Mouse (Mus musculus) embryonic facial prominence, embryonic 10.5 days (tissue): Measurements from ENCODE around the gene Kif6. TPM values are rescaled to one million over a fixed set of nuclear protein-coding genes. Genes with fewer than 3 reads are reported as not detected.

Experiments used
- DNase-seq: peaks from one replicate; pipeline ENCODE4 v3.0.0-alpha.2; 2017; ENCODE audit warnings: low spot score
- H3K27ac ChIP-seq: fragments of 300-500 bp; sonication (generic); replicated peaks from 2 replicates; pipeline ENCODE4 v1.5.1; 2016; ENCODE audit warnings: mild to moderate bottlenecking
- H3K27me3 ChIP-seq: fragments of 300-500 bp; sonication (generic); replicated peaks from 2 replicates; pipeline ENCODE4 v1.6.1; 2016; ENCODE audit warnings: low read depth, mild to moderate bottlenecking; ENCODE audit not compliant: poor library complexity, severe bottlenecking
- H3K36me3 ChIP-seq: fragments of 300-500 bp; sonication (generic); replicated peaks from 2 replicates; pipeline ENCODE4 v1.6.1; 2016; ENCODE audit warnings: mild to moderate bottlenecking, moderate library complexity
- H3K4me1 ChIP-seq: fragments of 300-500 bp; sonication (generic); 2 replicates; pipeline ENCODE4 v1.6.1; 2016
- H3K4me3 ChIP-seq: fragments of 300-500 bp; sonication (generic); 2 replicates; pipeline ENCODE4 v1.5.1; 2016; ENCODE audit warnings: mild to moderate bottlenecking, moderate library complexity
- H3K9me3 ChIP-seq: fragments of 300-500 bp; sonication (generic); 2 replicates; pipeline ENCODE4 v1.6.1; 2016; ENCODE audit warnings: mild to moderate bottlenecking
- WGBS: fragments of 180-500 bp; shearing (Covaris S2); methylation state at CpG from one replicate; pipeline ENCODE4 v1.1.7; 2016; 5-methylcytosine and 5-hydroxymethylcytosine counted together
- polyA plus RNA-seq: library from polyadenylated mRNA; unstranded; fragments of >200 nt; fragmentation: Nextera tagmentation; extraction: Ambion mirVana; gene quantifications from 2 replicates; pipeline ENCODE4 v1.2.1, GENCODE M21; 2016

Kif6 gene
- polyA plus RNA-seq, 1 experiment from 2014 or later, result 3.5 TPM

GRCm38 (mm10) chr17:49726206-49726605, 111.3 kb downstream of the Kif6 start:
- Histone ChIP-seq H3K27me3 (no peaks in the 10 kb centered on the region), H3K27ac (no peak overlapping the region), H3K36me3 (no peaks in the 10 kb centered on the region), H3K4me3 (no peak overlapping the region), H3K9me3 (no peaks in the 10 kb centered on the region), H3K4me1 (peaks cover 3% of the 10 kb centered on the region; the same call in 1 of the 2 replicates)
- no peak for DNase-seq
- WGBS, result 93% methylated on average over 2 of the region's 2 CpGs

GRCm38 (mm10) chr17:49726976-49727375, 112.0 kb downstream of the Kif6 start:
- WGBS, result 88% methylated on average over 4 of the region's 4 CpGs
- H3K27me3 ChIP-seq, result no peaks in the 10 kb centered on the region
- no peaks in the 10 kb centered on the region for H3K9me3 ChIP-seq
- peaks cover 3% of the 10 kb centered on the region; the same call in 1 of the 2 replicates for H3K4me1 ChIP-seq
- H3K36me3 ChIP-seq, result no peaks in the 10 kb centered on the region
- no peak overlapping the region for H3K4me3 ChIP-seq
- DNase-seq, result no peak
- no peak overlapping the region for H3K27ac ChIP-seq

- no peaks in the 10 kb centered on the region for H3K27me3 ChIP-seq
- no peaks in the 10 kb centered on the region for H3K9me3 ChIP-seq
- H3K4me1 ChIP-seq, result peaks cover 3% of the 10 kb centered on the region; the same call in 1 of the 2 replicates
- no peak overlapping the region for H3K27ac ChIP-seq
- no peak overlapping the region for H3K4me3 ChIP-seq
- DNase-seq, result no peak
- no peaks in the 10 kb centered on the region for H3K36me3 ChIP-seq
- 88% methylated on average over 5 of the region's 5 CpGs for WGBS
Observed at GRCm38 (mm10) chr17:49727428-49728045, 112.6 kb downstream of the Kif6 start.

GRCm38 (mm10) chr17:49729856-49730255, 114.9 kb downstream of the Kif6 start:
- Histone ChIP-seq H3K4me1 (peaks cover 3% of the 10 kb centered on the region; the same call in 1 of the 2 replicates), H3K4me3 (no peak overlapping the region), H3K27ac (no peak overlapping the region), H3K9me3 (no peaks in the 10 kb centered on the region), H3K36me3 (no peaks in the 10 kb centered on the region), H3K27me3 (no peaks in the 10 kb centered on the region)
- no peak for DNase-seq
- 91% methylated on average over 1 of the region's 1 CpGs for WGBS

- H3K36me3 ChIP-seq, result no peaks in the 10 kb centered on the region
- H3K4me3 ChIP-seq, result no peak overlapping the region
- H3K9me3 ChIP-seq, result no peaks in the 10 kb centered on the region
- H3K27me3 ChIP-seq, result no peaks in the 10 kb centered on the region
- peaks cover 3% of the 10 kb centered on the region; the same call in 1 of the 2 replicates for H3K4me1 ChIP-seq
- WGBS, result 92% methylated on average over 8 of the region's 8 CpGs
- no peak overlapping the region for H3K27ac ChIP-seq
- DNase-seq, result no peak
Observed at GRCm38 (mm10) chr17:49732706-49733105, 117.8 kb downstream of the Kif6 start.

- Histone ChIP-seq H3K4me3 (no peak overlapping the region), H3K4me1 (no peaks in the 10 kb centered on the region), H3K27ac (no peak overlapping the region), H3K27me3 (no peaks in the 10 kb centered on the region), H3K9me3 (no peaks in the 10 kb centered on the region), H3K36me3 (no peaks in the 10 kb centered on the region)
- no peak for DNase-seq
- WGBS, result 81% methylated on average over 6 of the region's 6 CpGs
Observed at GRCm38 (mm10) chr17:49734079-49734478, 119.1 kb downstream of the Kif6 start.

- 89% methylated on average over 2 of the region's 2 CpGs for WGBS
- DNase-seq, result no peak
- Histone ChIP-seq H3K4me3 (no peak overlapping the region), H3K36me3 (no peaks in the 10 kb centered on the region), H3K4me1 (no peaks in the 10 kb centered on the region), H3K27ac (no peak overlapping the region), H3K9me3 (no peaks in the 10 kb centered on the region), H3K27me3 (no peaks in the 10 kb centered on the region)
Observed at GRCm38 (mm10) chr17:49734776-49735175, 119.8 kb downstream of the Kif6 start.

- WGBS, result 73% methylated on average over 3 of the region's 3 CpGs
- no peak for DNase-seq
Observed at GRCm38 (mm10) chr17:49736364-49736763, 121.4 kb downstream of the Kif6 start.

GRCm38 (mm10) chr17:49737217-49737774, 122.4 kb downstream of the Kif6 start:
- Histone ChIP-seq H3K27ac (no peak overlapping the region), H3K36me3 (no peaks in the 10 kb centered on the region), H3K9me3 (no peaks in the 10 kb centered on the region), H3K4me1 (no peaks in the 10 kb centered on the region; the same call in 1 of the 2 replicates), H3K4me3 (no peak overlapping the region), H3K27me3 (no peaks in the 10 kb centered on the region)
- no peak for DNase-seq
- 94% methylated on average over 6 of the region's 6 CpGs for WGBS

More at GRCm38 (mm10) chr17:49736364-49736763, 121.4 kb downstream of the Kif6 start:
- H3K4me3 ChIP-seq, result no peak overlapping the region
- H3K36me3 ChIP-seq, result no peaks in the 10 kb centered on the region
- H3K9me3 ChIP-seq, result no peaks in the 10 kb centered on the region
- H3K4me1 ChIP-seq, result no peaks in the 10 kb centered on the region
- H3K27me3 ChIP-seq, result no peaks in the 10 kb centered on the region
- H3K27ac ChIP-seq, result no peak overlapping the region

GRCm38 (mm10) chr17:49738351-49738750, 123.4 kb downstream of the Kif6 start:
- DNase-seq, result no peak
- no peaks in the 10 kb centered on the region for H3K36me3 ChIP-seq
- H3K4me1 ChIP-seq, result no peaks in the 10 kb centered on the region; the same call in 1 of the 2 replicates
- no peaks in the 10 kb centered on the region for H3K27me3 ChIP-seq
- H3K4me3 ChIP-seq, result no peak overlapping the region
- no peak overlapping the region for H3K27ac ChIP-seq
- H3K9me3 ChIP-seq, result no peaks in the 10 kb centered on the region
- WGBS, result 88% methylated on average over 11 of the region's 11 CpGs

- Histone ChIP-seq H3K36me3 (no peaks in the 10 kb centered on the region), H3K27ac (no peak overlapping the region), H3K4me3 (no peak overlapping the region), H3K9me3 (no peaks in the 10 kb centered on the region), H3K4me1 (peaks cover 7% of the 10 kb centered on the region), H3K27me3 (no peaks in the 10 kb centered on the region)
- WGBS, result 85% methylated on average over 9 of the region's 9 CpGs
- no peak for DNase-seq
Observed at GRCm38 (mm10) chr17:49739896-49740679, 125.2 kb downstream of the Kif6 start.

GRCm38 (mm10) chr17:49741172-49741571, 126.2 kb downstream of the Kif6 start:
- H3K9me3 ChIP-seq, result no peaks in the 10 kb centered on the region
- H3K36me3 ChIP-seq, result no peaks in the 10 kb centered on the region
- H3K27ac ChIP-seq, result no peak overlapping the region
- no peak for DNase-seq
- H3K27me3 ChIP-seq, result no peaks in the 10 kb centered on the region
- peaks cover 7% of the 10 kb centered on the region for H3K4me1 ChIP-seq
- 91% methylated on average over 4 of the region's 4 CpGs for WGBS
- H3K4me3 ChIP-seq, result no peak overlapping the region
